Mouse (Mus musculus) thymus, postnatal 25 days (tissue): ENCODE data around the gene Ttc41.

Source experiments
- DNase-seq: peaks from one replicate; pipeline ENCODE4 v3.0.0; 2022

Ttc41 gene

DNA sequence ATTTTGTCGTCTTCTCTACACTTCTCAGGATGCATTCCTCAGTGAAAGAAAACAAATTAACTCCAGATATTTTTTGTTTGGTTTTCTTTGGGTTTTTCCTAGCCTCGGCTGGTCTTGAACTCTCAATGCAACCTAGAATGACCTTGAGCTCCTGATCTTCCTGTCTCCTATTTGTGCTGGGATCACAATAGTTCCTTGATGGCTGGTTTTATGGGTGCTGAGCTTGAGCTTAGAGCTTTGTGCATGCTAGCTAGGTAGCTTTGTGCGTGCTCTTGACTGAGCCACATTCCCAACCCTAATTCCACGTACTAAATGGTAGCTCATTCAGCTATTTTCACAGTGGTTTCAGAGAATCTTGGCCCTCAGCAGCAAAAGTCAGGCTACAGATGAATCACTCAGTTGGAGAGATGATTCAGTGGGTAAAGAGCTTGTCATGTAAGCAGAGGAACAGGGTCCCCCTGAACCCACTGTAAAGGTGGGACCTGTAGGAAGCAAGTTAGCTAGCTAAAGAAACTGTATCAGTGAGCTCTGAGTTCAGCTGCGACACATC lies 78.6 kb downstream of the Ttc41 start:
- DNase-seq: no peak

- DNase-seq: no peak
Observed at GRCm38 (mm10) chr10:86785396-86785795, 79.8 kb downstream of the Ttc41 start.

DNA sequence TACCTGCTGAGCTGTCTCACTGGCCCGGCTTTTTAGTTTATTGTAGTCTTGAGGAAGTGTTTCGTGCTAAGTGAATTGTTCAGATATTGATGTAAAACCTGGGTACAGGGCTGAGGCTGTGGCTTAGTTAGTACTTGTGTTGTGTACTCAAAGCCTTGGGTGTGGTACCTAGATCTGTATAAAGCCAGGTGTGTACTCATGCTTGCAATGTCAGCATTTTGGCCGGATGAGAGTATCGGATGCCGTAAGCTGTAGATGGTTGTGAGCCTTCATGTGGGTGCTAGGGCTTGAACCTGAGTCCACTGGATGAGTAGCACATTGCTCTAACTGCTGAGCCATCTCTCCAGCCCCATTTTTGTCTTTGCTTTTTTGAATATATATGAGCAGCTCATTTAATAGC lies 80.5 kb downstream of the Ttc41 start:
- DNase-seq: no peak

GRCm38 (mm10) chr10:86788193-86788592 lies 82.6 kb downstream of the Ttc41 start:
- DNase-seq: no peak

DNA sequence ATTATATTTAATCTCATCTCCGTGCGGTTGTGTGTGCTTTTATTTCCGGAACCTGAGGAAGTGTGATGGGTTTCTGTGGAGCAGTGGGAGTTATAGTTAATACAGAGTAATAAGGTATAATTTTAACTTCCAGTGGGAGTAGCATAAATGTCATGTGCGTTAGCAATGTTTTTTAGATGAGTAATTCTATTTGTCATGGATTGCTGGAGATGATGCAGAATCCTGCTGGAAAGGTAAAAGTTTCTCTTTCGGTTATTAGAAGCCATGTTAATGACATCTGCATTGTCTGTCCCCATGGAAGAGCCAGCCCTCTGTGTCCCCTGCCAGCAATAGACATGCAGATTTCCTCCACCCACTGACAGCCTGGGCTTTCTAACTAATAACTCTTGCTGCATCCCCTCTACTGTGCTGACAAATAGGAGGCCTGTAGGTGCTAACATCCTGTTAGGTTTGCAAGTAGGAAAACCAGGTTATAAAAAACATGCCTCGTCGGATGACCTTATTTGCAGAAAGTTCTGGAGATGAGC lies 83.6 kb downstream of the Ttc41 start:
- DNase-seq: no peak

DNA sequence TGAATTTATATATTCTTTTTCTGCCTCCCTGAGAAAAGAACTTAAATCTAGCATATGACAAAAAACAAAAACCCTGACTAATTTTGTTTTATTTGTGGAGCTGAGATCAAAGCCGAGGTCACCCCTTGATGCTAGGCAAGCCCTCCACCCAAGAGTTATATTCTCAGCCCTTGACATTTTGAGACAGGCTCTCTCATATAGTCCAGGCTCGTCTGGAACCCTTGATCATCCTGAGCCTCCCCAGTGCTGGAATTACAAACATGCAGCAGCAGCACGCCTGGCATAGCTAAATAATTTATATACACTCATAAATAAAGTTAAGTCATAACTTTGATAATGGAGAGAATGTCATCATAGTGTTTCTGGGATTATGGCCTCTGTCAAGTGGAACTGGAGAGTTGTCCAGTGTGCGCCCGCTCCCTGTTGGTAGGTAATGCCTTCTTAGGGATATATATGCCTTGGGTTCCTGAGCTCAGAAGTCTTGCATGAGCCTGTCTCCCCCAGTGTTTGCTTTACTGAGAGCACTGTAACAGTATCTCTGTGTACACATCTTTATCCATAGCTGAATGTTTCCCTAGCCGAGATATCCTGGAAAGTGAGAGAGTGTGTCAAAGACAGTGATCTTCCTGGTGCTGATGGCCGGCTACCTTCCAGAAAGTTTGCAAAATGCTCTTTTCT lies 86.0 kb downstream of the Ttc41 start:
- DNase-seq: no peak

- DNase-seq: no peak
Observed at GRCm38 (mm10) chr10:86793509-86793951, 87.9 kb downstream of the Ttc41 start.

GRCm38 (mm10) chr10:86794196-86794595 lies 88.6 kb downstream of the Ttc41 start:
- DNase-seq: no peak

- DNase-seq: no peak
Observed at GRCm38 (mm10) chr10:86794794-86795535, 89.4 kb downstream of the Ttc41 start.

DNA sequence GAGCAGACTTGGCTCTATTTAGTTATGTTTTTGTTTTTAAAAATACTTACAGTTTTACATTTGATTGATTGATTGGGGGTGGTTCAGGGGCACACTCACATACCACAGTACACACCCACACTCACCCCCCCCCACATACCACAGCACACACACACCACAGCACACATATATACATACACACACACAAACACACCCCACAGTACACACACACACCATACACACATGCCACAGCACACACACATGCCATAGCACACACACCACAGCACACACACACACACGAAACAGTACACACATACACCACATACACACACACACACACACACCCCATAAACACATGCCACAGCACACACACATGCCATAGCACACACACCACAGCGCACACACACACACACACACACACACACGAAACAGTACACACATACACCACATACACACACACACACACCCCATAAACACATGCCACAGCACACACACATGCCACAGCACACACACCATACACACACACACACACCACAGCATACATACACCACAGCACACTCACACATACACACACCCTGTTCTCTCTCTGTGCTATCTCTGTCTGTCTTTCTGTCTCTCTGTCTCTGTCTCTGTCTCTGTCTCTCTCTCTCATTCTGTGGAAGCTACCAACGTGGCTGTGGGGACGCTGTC lies 90.6 kb downstream of the Ttc41 start:
- no peak for DNase-seq

DNA sequence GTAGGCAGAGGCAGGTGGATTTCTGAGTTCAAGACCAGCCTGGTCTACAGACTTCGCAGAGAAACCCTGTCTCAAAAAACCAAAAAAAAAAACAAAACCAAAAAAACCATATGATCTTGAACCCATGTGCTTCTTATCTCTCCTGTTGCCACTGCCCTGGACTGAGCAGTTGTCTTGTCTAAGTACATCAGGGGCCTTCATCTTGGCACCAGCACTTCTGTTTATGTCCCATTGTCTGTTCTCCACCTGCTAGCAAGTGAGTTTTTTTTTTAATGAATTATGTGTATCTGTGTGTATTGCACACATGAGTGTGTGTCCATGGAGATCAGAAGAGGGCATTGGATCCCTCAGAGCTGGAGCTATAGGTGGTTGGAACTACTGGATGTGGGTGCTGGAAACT lies 101.8 kb downstream of the Ttc41 start:
- DNase-seq: no peak

- DNase-seq: no peak
Observed at GRCm38 (mm10) chr10:86808013-86808758, 102.6 kb downstream of the Ttc41 start.

- no peak for DNase-seq
Observed at GRCm38 (mm10) chr10:86810000-86810399, 104.4 kb downstream of the Ttc41 start.

DNA sequence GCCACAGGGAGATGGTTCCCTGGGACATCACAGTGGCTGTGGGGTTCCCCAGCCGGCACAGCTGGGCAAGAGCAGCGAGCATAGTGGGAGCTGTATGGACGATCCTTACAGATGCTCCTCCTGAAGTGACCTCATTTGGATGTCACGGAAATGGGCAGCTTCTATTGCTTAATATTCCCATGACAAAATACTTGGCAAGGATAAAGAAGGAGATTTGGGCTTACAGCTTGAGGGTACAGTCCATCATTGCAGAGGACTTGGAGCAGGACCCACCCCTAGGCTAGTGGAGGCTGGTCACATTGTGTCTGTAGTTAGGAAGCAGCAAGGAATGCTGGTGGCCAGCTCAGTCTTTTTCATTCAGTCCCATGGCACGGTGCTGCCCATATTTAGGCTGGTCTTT lies 105.0 kb downstream of the Ttc41 start:
- no peak for DNase-seq

DNA sequence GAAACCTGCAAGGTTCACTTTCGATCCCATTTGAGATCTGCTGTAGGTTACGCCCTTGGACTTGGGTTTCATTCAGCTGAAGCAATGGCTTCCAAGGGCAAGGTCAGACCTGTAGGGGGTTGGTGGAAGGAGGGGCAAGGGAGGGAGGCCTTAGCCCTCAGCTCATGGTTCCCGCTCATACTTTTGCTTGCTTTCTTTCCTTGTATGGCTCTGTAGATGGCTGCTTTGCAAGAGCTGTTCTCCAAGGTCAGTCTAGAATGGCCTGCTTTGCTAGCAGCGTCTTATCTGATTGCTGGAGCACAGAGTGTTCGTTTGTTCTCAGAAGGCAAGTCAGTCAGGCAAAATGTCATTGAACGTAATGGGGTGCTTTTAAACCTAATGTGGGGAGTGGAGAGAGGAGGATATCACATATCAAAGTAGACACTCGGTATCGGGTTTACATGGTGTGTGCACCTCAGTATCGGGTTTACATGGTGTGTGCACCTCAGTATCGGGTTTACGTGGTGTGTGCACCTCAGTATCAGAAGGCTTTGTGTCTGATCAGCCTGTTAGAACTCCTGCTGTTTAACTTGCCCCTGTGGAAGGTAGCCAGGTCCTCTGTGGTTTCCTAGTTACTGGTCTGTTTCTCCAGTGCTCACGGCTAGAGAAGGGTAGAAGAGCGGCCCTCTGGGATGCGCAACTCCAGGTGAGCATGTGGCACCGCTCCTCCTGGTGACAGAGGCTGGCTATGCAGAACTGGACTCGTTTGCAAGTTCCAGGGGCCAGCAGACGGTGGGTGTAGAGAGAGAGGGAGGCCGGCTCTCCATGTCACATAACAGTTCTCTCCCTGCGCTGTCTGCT lies 108.9 kb downstream of the Ttc41 start:
- no peak for DNase-seq

GRCm38 (mm10) chr10:86815133-86815532 lies 109.5 kb downstream of the Ttc41 start:
- DNase-seq: no peak

DNA sequence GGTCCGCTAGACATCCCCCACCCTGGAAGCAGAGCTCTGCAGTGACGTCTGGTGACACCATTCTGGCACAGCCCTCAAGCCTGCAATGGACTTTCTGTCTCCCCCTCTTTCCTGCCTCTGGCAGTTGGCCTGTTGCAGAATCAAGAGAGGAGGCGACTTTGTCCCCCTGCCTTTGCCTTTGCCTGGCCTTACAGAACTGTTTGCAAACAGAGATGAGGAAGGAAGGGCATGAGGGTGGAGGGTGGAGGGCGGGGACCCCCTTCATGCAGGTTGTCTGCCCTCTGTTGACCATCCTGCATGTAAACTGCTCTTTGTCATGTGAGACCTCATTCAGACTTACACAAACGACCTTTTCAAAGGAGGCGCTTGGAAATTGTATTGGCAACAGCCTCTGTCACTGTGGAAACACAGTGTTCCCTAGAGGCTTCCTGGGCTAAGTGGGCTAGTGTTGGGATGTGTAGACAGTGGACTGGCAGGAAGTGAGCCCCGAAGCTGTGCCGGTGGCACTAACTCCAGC lies 114.1 kb downstream of the Ttc41 start:
- no peak for DNase-seq

DNA sequence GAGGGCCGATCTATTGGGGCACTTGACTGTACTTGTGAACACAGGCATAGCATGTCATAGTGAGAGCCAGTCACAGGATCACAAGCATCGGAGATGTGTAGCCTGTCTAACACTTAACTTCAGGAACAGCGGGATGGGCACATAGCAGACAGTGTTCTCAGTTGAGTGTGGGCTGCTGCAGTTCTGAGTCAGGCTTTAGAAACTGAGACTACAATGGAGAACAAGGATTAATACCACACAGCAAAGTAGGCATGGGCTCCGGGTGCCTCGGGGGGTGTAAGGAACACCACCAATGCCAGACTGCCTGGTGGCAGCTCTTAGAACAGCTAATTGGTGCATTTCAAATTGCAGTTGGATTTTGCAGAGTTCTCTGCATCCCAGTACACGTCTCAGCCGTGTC lies 115.4 kb downstream of the Ttc41 start:
- no peak for DNase-seq

DNA sequence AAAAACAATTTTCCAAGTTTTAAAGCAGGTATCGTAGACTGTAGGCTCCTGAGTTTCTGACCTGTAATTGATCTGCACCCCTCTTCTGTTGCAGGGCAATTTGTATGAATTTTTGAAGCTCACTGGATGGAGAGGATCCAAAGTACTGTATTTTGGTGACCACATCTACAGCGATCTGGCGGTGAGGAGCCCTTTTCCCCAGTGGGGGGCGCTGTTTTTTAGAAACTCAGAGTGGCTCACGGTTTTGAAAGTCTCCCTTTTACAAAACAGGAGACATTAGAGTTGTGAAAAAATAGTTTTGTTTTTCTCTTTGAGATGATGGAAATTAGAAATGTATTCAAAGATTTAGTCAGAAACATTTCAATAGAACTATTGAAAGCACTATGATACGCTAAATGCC lies 118.5 kb downstream of the Ttc41 start:
- DNase-seq: no peak

DNA sequence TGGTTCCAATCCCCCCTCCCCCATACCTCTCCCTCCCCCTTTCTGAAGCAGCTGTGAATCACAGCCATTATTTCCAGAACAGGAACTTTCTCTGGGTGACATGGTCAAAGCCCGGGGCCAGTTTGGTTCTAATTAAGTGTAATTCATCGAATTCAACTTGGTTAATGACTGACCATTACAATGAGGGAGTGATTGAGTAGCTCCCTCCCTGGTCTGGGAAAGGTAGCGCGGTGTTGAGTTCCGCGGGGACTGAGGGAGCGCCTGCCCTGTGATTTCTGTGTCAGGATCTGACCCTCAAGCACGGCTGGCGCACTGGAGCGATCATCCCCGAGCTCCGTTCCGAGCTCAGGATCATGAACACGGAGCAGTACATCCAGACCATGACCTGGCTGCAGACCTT lies 119.3 kb downstream of the Ttc41 start:
- no peak for DNase-seq

GRCm38 (mm10) chr10:86825871-86826522 lies 120.4 kb downstream of the Ttc41 start:
- DNase-seq: no peak
